Mouse (Mus musculus): Measurements from ENCODE around the gene Slc35e4. TPM values are rescaled to one million over a fixed set of nuclear protein-coding genes. Genes with fewer than 3 reads are reported as not detected.
"Not testable (repeated sequence)": the region's sequence is repeated elsewhere in the genome, so short reads cannot be mapped to it uniquely, and the experiment has no call there.

The Slc35e4 gene
- total and polyA plus RNA-seq, 3 experiments, result 3.3 to 10.9 (median 4.6) TPM

DNA sequence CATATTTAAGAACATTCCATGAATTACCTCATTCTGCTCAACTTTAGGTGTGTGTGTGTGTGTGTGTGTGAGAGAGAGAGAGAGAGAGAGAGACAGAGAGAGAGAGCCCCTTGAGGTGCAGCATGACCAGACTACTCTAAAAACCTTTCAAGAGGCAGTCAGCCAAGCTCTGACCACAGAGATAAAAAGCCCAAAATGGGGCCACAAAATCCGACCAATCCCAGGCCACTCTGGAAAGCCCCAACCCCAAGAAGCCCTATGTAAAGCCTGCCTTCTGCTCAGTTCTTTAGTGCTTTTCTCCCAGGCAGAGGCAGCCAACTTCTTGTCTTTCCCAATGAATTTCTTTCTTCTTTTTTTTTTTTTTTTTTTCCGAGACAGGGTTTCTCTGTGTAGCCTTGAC is 46.4 kb upstream of the Slc35e4 start:
- peaks cover 0 to 3% of the 10 kb centered on the region in 2 experiments for H3K36me3 ChIP-seq (replicated peaks in 1 of 2; ENCODE audit: control insufficient read depth in 1 of 2, insufficient read depth in 1 of 2, low read length in 1 of 2)
- H3K4me3 ChIP-seq (replicated peaks in 1 of 3; ENCODE audit: low read depth in 2 of 3, low read length in 2 of 3, poor library complexity in 1 of 3), result no peak overlapping the region
- no peaks in the 10 kb centered on the region for H3K9me3 ChIP-seq (replicated peaks; ENCODE audit: low read length)
- H3K27me3 ChIP-seq (replicated peaks), result peaks cover 33% of the 10 kb centered on the region
- peaks cover 4 to 9% of the 10 kb centered on the region in 2 experiments; a peak in 3 of 4 replicates for H3K4me1 ChIP-seq (ENCODE audit: control insufficient read depth in 1 of 2, insufficient read depth in 2 of 2)
- no peak overlapping the region for H3K27ac ChIP-seq (ENCODE audit: insufficient read depth, low read depth)
- dilution Hi-C loops (cut with MboI; ENCODE audit: extremely low pct_ligation_motif_present, extremely low pct_unique_long_range_greater_than_20kb, low sequenced_read_pairs) (no loop called here), in situ Hi-C loops (cut with MboI; ENCODE audit: low pct_ligation_motif_present, low pct_unique_long_range_greater_than_20kb, low sequenced_read_pairs) (no loop called here)
- H3K9ac ChIP-seq (ENCODE audit: insufficient read depth, low read depth), result no peak overlapping the region
- H3K4me2 ChIP-seq (ENCODE audit: insufficient read depth, low read depth, poor library complexity, severe bottlenecking), result no peak overlapping the region
- peaks cover 20% of the 10 kb centered on the region for H3K79me2 ChIP-seq (replicated peaks; ENCODE audit: control insufficient read depth, extremely low read depth, insufficient read depth, poor library complexity, severe bottlenecking)
- DNase-seq (ENCODE audit: extremely low read depth), result no peak
- TF ChIP-seq MAX (IDR thresholded peaks at IDR 0.05; ENCODE audit: low read length) (no peak), NRF1 (IDR thresholded peaks at IDR 0.05; ENCODE audit: low read depth, low read length) (no peak), ELF1 (IDR thresholded peaks at IDR 0.05; ENCODE audit: low read depth, low read length) (no peak), USF1 (IDR thresholded peaks at IDR 0.05; ENCODE audit: low read depth, low read length) (no peak), JUN (IDR thresholded peaks at IDR 0.05; ENCODE audit: insufficient read depth, low read depth, low read length) (no peak), HCFC1 (IDR thresholded peaks at IDR 0.05; ENCODE audit: low read depth, low read length) (no peak), MAFK (IDR thresholded peaks at IDR 0.05; ENCODE audit: insufficient replicate concordance, low read length) (no peak), NELFE (IDR thresholded peaks at IDR 0.05; ENCODE audit: low read depth, low read length) (no peak), USF2 (conservative IDR thresholded peaks at IDR 0.05; ENCODE audit: low read depth, low read length) (no peak), ZKSCAN1 (IDR thresholded peaks at IDR 0.05; ENCODE audit: borderline replicate concordance, low read depth, low read length) (no peak), MYC (IDR thresholded peaks at IDR 0.05; ENCODE audit: low read depth, low read length) (no peak), PAX5 (IDR thresholded peaks at IDR 0.05; ENCODE audit: low read length) (no peak), POLR2A (IDR thresholded peaks at IDR 0.05; ENCODE audit: low read depth, low read length) (no peak), GABPA (IDR thresholded peaks at IDR 0.05; ENCODE audit: insufficient replicate concordance, low read depth, low read length) (no peak), TBP (conservative IDR thresholded peaks at IDR 0.05; ENCODE audit: low read depth, low read length) (no peak)

DNA sequence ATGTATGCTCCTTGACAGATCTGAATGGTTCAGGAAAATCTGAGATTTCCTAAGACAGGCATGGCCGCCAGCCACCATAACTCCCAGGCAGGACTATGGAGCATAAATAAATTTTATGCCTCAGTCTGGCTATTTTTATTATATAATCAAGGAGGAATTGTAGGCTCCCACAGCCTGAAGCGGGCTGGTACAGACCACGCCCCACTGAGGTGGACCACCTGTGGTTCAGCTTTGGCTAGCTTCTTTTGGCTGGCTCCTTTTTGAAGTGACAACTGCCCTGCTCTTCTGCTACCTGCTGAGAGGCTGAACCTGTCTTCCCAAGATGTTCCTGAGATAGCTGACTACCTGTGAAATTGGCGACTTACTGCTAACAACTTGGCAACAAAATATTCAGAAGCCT is 40.9 kb upstream of the Slc35e4 start:
- H3K9ac ChIP-seq (ENCODE audit: insufficient read depth, low read depth); H3K27ac ChIP-seq (ENCODE audit: insufficient read depth, low read depth); in situ Hi-C loops (cut with MboI; ENCODE audit: low pct_ligation_motif_present, low pct_unique_long_range_greater_than_20kb, low sequenced_read_pairs); H3K4me1 ChIP-seq (ENCODE audit: control insufficient read depth in 1 of 2, insufficient read depth in 2 of 2); H3K36me3 ChIP-seq (replicated peaks in 1 of 2; ENCODE audit: control insufficient read depth in 1 of 2, insufficient read depth in 1 of 2, low read length in 1 of 2); H3K4me3 ChIP-seq (replicated peaks in 1 of 3; ENCODE audit: low read depth in 2 of 3, low read length in 2 of 3, poor library complexity in 1 of 3); dilution Hi-C loops (cut with MboI; ENCODE audit: extremely low pct_ligation_motif_present, extremely low pct_unique_long_range_greater_than_20kb, low sequenced_read_pairs); H3K9me3 ChIP-seq (replicated peaks; ENCODE audit: low read length); H3K4me2 ChIP-seq (ENCODE audit: insufficient read depth, low read depth, poor library complexity, severe bottlenecking); DNase-seq (ENCODE audit: extremely low read depth); H3K79me2 ChIP-seq (replicated peaks; ENCODE audit: control insufficient read depth, extremely low read depth, insufficient read depth, poor library complexity, severe bottlenecking): not testable (repeated sequence)
- H3K27me3 ChIP-seq (replicated peaks), result peaks cover 30% of the 10 kb centered on the region

GRCm38 (mm10) chr11:3954876-3955275 is 40.4 kb upstream of the Slc35e4 start:
- H3K4me1 ChIP-seq (ENCODE audit: control insufficient read depth in 1 of 2, insufficient read depth in 2 of 2); H3K4me2 ChIP-seq (ENCODE audit: insufficient read depth, low read depth, poor library complexity, severe bottlenecking); DNase-seq (ENCODE audit: extremely low read depth); dilution Hi-C loops (cut with MboI; ENCODE audit: extremely low pct_ligation_motif_present, extremely low pct_unique_long_range_greater_than_20kb, low sequenced_read_pairs); in situ Hi-C loops (cut with MboI; ENCODE audit: low pct_ligation_motif_present, low pct_unique_long_range_greater_than_20kb, low sequenced_read_pairs); H3K9ac ChIP-seq (ENCODE audit: insufficient read depth, low read depth); H3K27ac ChIP-seq (ENCODE audit: insufficient read depth, low read depth); H3K4me3 ChIP-seq (replicated peaks in 1 of 3; ENCODE audit: low read depth in 2 of 3, low read length in 2 of 3, poor library complexity in 1 of 3); H3K79me2 ChIP-seq (replicated peaks; ENCODE audit: control insufficient read depth, extremely low read depth, insufficient read depth, poor library complexity, severe bottlenecking); H3K9me3 ChIP-seq (replicated peaks; ENCODE audit: low read length); H3K36me3 ChIP-seq (replicated peaks in 1 of 2; ENCODE audit: control insufficient read depth in 1 of 2, insufficient read depth in 1 of 2, low read length in 1 of 2): not testable (repeated sequence)
- H3K27me3 ChIP-seq (replicated peaks), result peaks cover 27% of the 10 kb centered on the region
